Mouse (Mus musculus) midbrain, embryonic 16.5 days (tissue): ENCODE measurements around the gene Ackr3. TPM values are rescaled to one million over a fixed set of nuclear protein-coding genes. Genes with fewer than 3 reads are reported as not detected.

Experiments
- ATAC-seq: fragments of 200-750 bp; cut with Nextera tagmentation; 2 replicates; pipeline ENCODE4 v1.8.0; 2017; ENCODE audit warnings: moderate TSS enrichment
- H3K27ac ChIP-seq: fragments of 300-500 bp; sonication (generic); 2 replicates; pipeline ENCODE4 v1.5.1; 2014; ENCODE audit warnings: mild to moderate bottlenecking, low read length, mixed read lengths
- H3K27me3 ChIP-seq: fragments of 300-500 bp; sonication (generic); 2 replicates; pipeline ENCODE4 v1.6.1; 2014; ENCODE audit warnings: low read depth, low read length, mixed read lengths; ENCODE audit not compliant: control insufficient read depth, insufficient read depth
- H3K36me3 ChIP-seq: fragments of 300-500 bp; sonication (generic); 2 replicates; pipeline ENCODE4 v1.6.1; 2014; ENCODE audit warnings: mild to moderate bottlenecking, low read length, moderate library complexity, mixed read lengths; ENCODE audit not compliant: control insufficient read depth, insufficient read depth
- H3K4me1 ChIP-seq: fragments of 300-500 bp; sonication (generic); 2 replicates; pipeline ENCODE4 v1.6.1; 2014; ENCODE audit warnings: mild to moderate bottlenecking, low read length, mixed read lengths; ENCODE audit not compliant: control insufficient read depth, insufficient read depth
- H3K4me2 ChIP-seq: fragments of 300-500 bp; sonication (generic); 2 replicates; pipeline ENCODE4 v1.6.1; 2014; ENCODE audit warnings: mild to moderate bottlenecking, low read length, mixed read lengths
- H3K4me3 ChIP-seq: fragments of 300-500 bp; sonication (generic); 2 replicates; pipeline ENCODE4 v1.5.1; 2014; ENCODE audit warnings: low read depth, mild to moderate bottlenecking, low read length, moderate library complexity, mixed read lengths
- H3K9ac ChIP-seq: fragments of 300-500 bp; sonication (generic); 2 replicates; pipeline ENCODE4 v1.6.1; 2014; ENCODE audit warnings: low read depth, low read length, mixed read lengths
- H3K9me3 ChIP-seq: fragments of 300-500 bp; sonication (generic); replicated peaks from 2 replicates; pipeline ENCODE4 v1.6.1; 2014; ENCODE audit warnings: mild to moderate bottlenecking, low read length, mixed read lengths; ENCODE audit not compliant: control insufficient read depth, poor library complexity, severe bottlenecking
- WGBS: fragments of 180-500 bp; shearing (Covaris S2); extraction: QIAGEN DNeasy Blood & Tissue Kit; methylation state at CpG from one replicate; pipeline ENCODE4 v1.1.7; 2014; 5-methylcytosine and 5-hydroxymethylcytosine counted together
- polyA plus RNA-seq: library from polyadenylated mRNA; unstranded; fragments of >200 nt; fragmentation: Nextera tagmentation; extraction: Ambion mirVana; gene quantifications from 2 replicates; pipeline ENCODE4 v1.2.1, GENCODE M21; 2015

Gene Ackr3
- polyA plus RNA-seq, 1 experiment from 2014 or later = 10.9 TPM

DNA sequence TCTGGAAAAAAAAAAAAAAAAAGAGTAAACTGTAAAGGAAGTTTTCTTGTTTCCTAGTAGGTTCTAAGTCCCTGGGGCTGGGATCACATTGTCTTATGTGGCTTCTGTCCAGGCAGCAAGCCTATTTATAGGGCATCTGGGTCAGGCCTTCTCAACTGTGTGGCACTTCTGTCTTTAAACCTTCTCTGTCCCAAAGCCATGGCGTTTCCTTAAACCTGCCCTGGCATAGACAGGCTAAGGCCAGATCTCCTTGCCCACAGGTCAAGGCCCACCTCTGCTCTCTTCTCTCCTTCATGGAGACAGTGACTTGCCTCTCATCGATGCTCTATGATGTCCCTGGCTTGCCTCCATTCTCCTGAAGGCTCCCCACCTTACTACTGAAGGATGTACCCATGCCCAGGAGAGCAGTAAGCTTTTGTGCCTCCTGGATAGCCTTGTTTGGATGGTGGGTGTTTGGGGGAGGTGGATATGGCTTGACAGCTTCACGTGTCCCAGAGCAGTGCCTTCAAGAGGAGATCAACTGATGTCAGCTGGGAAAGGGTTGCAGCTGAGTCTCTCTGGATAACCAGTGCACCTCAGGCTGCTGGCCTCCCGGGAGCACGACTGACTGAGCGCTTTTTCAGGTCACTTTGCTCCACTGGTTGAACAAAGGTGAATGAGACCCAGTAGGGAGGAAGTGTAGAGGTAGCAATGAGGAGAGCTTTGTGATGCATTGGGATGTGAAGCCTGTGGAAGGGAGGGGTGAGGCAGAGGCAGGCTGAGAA, 4.1 kb downstream of the Ackr3 start:
- Histone ChIP-seq H3K9me3 (no peaks in the 10 kb centered on the region), H3K9ac (no peak overlapping the region), H3K27me3 (peaks cover under 1% of the 10 kb centered on the region; the same call in 1 of the 2 replicates), H3K4me3 (no peak overlapping the region), H3K4me2 (peak overlapping the region; percentile 55), H3K4me1 (peaks cover 25% of the 10 kb centered on the region), H3K27ac (peak overlapping the region; percentile 39; the same call in 1 of the 2 replicates), H3K36me3 (no peaks in the 10 kb centered on the region)
- 53% methylated on average over 6 of the region's 6 CpGs for WGBS
- ATAC-seq = no peak

DNA sequence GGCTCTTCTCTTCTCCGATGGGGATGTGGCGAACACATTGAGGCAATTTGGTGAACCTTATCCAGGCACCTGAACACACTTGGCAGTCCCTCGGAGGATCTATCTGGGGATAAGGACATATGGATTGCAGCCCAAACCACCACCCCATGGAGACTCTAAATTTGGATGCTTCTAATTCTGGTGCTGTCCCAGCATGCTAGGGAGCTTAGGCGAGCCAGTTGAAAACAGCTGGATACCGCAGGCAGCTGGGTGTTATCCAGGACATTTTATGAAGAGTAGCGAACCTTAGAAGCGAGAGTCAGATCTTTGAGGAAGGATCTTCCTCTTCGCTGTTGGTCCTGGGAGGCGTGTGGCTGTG, 4.7 kb downstream of the Ackr3 start:
- Histone ChIP-seq H3K4me2 (peak overlapping the region; percentile 55), H3K4me3 (no peak overlapping the region), H3K27ac (peak overlapping the region; percentile 39; the same call in 1 of the 2 replicates), H3K27me3 (no peaks in the 10 kb centered on the region), H3K4me1 (peaks cover 20% of the 10 kb centered on the region), H3K36me3 (no peaks in the 10 kb centered on the region), H3K9me3 (no peaks in the 10 kb centered on the region), H3K9ac (no peak overlapping the region)
- 52% methylated on average over 9 of the region's 9 CpGs for WGBS
- ATAC-seq = no peak

DNA sequence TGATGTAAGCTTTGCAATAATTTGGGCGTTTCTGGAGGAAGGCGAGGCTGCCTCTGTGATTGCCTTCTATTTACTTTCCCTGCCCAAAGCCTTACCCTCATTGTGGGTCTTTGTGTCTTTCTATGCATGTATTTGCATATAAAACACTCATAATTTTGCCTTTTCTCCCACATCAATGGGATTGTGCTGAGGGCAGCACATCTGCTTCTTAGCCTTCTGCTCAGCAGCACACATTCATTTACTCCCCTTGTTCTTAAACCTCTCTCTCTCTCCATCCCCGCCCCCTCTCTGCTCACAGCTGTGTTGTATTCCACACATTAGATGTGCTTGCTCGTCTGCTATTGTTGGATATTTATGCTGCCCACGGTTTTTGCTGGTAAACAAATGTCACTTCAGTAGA, 5.3 kb downstream of the Ackr3 start:
- Histone ChIP-seq H3K4me1 (peaks cover 19% of the 10 kb centered on the region), H3K9ac (no peak overlapping the region), H3K36me3 (no peaks in the 10 kb centered on the region), H3K27me3 (no peaks in the 10 kb centered on the region), H3K9me3 (no peaks in the 10 kb centered on the region), H3K27ac (no peak overlapping the region), H3K4me2 (no peak overlapping the region; the same call in 1 of the 2 replicates), H3K4me3 (no peak overlapping the region)
- ATAC-seq = no peak
- WGBS = 38% methylated on average over 5 of the region's 5 CpGs

DNA sequence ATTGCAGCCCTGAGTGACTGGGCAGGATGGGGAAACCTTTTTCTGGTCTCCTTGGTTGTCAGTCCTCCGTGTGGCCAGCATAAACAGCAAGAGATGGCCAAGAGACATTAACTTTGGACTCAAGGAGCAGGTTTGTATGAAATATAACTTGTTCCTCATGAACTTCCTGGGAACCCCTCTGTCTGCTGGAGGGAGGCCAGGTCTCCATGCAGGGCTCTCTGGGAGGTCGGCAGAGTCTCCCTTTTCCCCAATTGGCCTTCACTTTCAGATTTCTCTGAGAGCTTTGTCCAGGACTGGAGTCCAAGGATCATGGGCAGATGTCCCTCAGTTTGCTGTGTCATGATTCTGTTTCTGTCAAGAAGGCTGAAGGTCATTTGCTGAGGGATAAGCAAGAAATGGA, 6.0 kb downstream of the Ackr3 start:
- Histone ChIP-seq H3K4me3 (no peak overlapping the region), H3K9me3 (no peaks in the 10 kb centered on the region), H3K36me3 (no peaks in the 10 kb centered on the region), H3K27me3 (no peaks in the 10 kb centered on the region), H3K4me2 (no peak overlapping the region), H3K4me1 (peaks cover 19% of the 10 kb centered on the region), H3K9ac (no peak overlapping the region), H3K27ac (no peak overlapping the region)
- ATAC-seq = no peak
- 82% methylated on average over 2 of the region's 2 CpGs for WGBS

DNA sequence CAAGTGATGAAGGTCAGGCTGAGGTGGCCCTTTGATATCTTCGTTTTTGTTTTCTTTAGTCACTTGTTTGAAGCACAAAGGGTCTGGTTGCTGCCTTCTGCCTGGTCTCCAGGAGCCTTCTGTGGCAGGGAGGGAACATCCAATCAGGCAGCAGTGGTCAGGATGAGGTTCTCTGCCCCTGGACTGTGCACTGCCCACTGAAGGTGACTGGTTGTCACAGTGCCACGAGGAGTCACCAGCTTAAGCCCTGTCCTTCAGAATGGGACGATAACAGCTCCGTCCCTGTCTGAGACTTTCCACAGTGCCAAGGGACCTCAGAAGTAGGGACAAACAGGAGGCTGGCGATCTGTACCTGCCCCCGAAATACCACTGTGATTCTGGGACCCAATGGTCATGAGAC, 6.6 kb downstream of the Ackr3 start:
- no peaks in the 10 kb centered on the region for H3K27me3 ChIP-seq
- no peaks in the 10 kb centered on the region for H3K36me3 ChIP-seq
- 89% methylated on average over 6 of the region's 6 CpGs for WGBS
- no peak overlapping the region for H3K27ac ChIP-seq
- no peak overlapping the region for H3K9ac ChIP-seq
- no peak overlapping the region for H3K4me3 ChIP-seq
- peaks cover 19% of the 10 kb centered on the region for H3K4me1 ChIP-seq
- H3K4me2 ChIP-seq = no peak overlapping the region
- no peaks in the 10 kb centered on the region for H3K9me3 ChIP-seq
- ATAC-seq = no peak

DNA sequence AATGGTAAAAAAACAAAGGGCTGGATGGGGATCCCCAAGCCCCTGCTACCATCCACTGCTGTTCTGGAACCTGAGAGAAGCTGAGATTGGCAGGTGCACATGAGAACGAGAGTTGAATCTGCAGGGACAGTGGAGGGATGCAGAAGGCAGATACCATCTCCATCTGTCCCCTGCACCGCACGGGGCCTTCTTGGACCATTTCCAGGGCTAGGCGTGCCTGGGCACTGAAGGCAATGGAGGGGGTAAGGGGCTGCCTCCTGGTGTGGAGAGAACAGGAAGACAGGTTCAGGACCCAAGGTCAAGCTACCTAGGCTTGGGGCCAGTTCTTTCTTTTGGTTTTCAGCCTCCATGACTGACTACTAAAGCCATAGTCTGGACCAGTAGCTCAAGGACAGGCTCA, 7.0 kb downstream of the Ackr3 start:
- Histone ChIP-seq H3K27me3 (no peaks in the 10 kb centered on the region), H3K27ac (no peak overlapping the region), H3K9me3 (no peaks in the 10 kb centered on the region), H3K4me1 (peaks cover 17% of the 10 kb centered on the region), H3K36me3 (no peaks in the 10 kb centered on the region), H3K4me2 (no peak overlapping the region), H3K9ac (no peak overlapping the region), H3K4me3 (no peak overlapping the region)
- no peak for ATAC-seq
- 47% methylated on average over 4 of the region's 4 CpGs for WGBS

DNA sequence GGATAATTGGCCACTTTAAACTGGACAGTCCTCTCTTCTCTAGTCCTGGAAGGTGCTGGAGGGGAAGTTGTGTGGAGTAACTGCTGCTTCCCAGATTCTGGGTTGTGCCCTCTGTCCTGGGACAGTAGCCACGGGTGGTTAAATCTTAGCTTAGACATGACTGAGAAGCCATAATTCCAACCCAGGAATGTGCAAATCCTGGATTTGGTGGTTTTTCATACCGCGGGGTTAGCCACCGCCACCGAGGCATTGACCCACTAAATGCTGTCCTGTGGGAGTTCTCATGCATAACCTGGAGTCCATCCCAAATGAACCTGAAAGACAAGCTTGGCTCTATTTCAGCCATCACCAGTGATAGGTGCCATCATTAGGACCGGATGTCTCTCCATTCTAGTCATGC, 8.6 kb downstream of the Ackr3 start:
- H3K4me1 ChIP-seq = peaks cover 9% of the 10 kb centered on the region
- no peaks in the 10 kb centered on the region for H3K9me3 ChIP-seq
- no peak for ATAC-seq
- H3K4me3 ChIP-seq = no peak overlapping the region
- no peaks in the 10 kb centered on the region for H3K27me3 ChIP-seq
- H3K9ac ChIP-seq = no peak overlapping the region
- H3K27ac ChIP-seq = no peak overlapping the region
- 86% methylated on average over 6 of the region's 6 CpGs for WGBS
- no peak overlapping the region for H3K4me2 ChIP-seq
- H3K36me3 ChIP-seq = no peaks in the 10 kb centered on the region

DNA sequence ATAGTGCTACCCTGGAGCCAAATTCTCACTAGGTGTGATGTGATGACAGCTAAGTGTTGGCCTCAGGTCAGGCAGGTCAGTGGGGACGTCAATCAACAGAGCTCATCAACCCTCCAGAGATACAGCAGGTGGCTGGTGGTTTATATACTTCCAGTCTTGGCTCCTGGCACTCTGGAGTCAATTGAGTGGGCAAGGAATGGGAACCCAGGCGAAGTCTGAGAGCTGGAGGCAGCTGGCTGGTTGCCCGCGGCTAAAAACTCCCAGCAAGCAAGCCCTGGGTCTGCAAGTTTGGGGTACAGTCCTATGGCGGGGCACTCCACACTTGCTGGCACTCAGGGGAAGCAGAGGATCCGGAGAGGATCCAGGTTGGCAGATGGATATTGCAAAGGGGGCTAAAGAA, 9.1 kb downstream of the Ackr3 start:
- no peak overlapping the region for H3K4me3 ChIP-seq
- H3K4me2 ChIP-seq = no peak overlapping the region
- WGBS = 82% methylated on average over 6 of the region's 6 CpGs
- no peaks in the 10 kb centered on the region for H3K27me3 ChIP-seq
- H3K9me3 ChIP-seq = no peaks in the 10 kb centered on the region
- peaks cover 7% of the 10 kb centered on the region for H3K4me1 ChIP-seq
- H3K36me3 ChIP-seq = no peaks in the 10 kb centered on the region
- no peak for ATAC-seq
- no peak overlapping the region for H3K27ac ChIP-seq
- H3K9ac ChIP-seq = no peak overlapping the region

DNA sequence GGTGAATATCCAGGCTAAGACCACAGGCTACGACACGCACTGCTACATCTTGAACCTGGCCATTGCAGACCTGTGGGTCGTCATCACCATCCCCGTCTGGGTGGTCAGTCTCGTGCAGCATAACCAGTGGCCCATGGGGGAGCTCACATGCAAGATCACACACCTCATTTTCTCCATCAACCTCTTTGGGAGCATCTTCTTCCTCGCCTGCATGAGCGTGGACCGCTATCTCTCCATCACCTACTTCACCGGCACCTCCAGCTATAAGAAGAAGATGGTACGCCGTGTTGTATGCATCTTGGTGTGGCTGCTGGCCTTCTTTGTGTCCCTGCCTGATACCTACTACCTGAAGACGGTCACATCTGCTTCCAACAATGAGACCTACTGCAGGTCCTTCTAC, 10.2 kb downstream of the Ackr3 start:
- 97% methylated on average over 12 of the region's 12 CpGs for WGBS
- no peak for ATAC-seq
- H3K27me3 ChIP-seq = no peaks in the 10 kb centered on the region
- H3K4me1 ChIP-seq = no peaks in the 10 kb centered on the region; the same call in 1 of the 2 replicates
- H3K4me2 ChIP-seq = no peak overlapping the region
- H3K9ac ChIP-seq = no peak overlapping the region
- H3K4me3 ChIP-seq = no peak overlapping the region
- H3K36me3 ChIP-seq = no peaks in the 10 kb centered on the region
- H3K9me3 ChIP-seq = no peaks in the 10 kb centered on the region
- no peak overlapping the region for H3K27ac ChIP-seq
